Mouse (Mus musculus): ENCODE data around the gene Mrgprd. TPM values are rescaled to one million over a fixed set of nuclear protein-coding genes. Genes with fewer than 3 reads are reported as not detected.

The Mrgprd gene
- not detected in 2 replicates for polyA plus RNA-seq (2012; rRNA removed)

DNA sequence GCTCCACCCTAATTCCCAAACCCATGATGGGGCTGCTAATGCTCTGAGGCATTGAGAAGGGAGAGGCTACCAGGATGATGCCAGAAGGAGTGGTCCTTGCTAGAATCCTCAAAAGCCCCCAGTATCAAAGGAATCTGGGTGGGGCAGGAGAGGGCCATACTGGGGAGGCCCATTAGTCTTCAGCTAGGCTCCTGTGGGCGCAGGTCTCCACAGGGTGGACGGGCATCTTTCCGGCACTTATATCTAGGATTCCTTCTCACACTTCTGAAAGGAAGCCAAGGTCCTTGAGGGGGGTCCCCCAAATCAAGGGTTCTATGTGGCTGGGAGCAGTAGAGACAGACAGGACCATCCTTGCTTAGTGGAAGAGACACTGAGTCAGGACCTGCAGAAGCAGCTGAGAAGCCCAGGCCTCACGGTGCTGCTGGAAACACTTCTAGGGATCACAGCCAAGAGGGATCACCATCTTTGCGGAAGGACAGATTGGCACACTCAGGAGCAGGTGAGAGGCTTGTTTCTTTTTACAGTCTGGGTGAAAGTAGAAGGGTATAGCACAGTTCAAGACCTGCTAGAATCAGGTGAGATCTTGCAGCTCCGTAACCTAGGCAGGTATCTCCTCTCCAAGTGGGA lies at the start of gene Mrgprd:
Gene Mrgprd, plus strand, starts transcription at position 51 of the 627 bp plus-strand sequence.

DNA sequence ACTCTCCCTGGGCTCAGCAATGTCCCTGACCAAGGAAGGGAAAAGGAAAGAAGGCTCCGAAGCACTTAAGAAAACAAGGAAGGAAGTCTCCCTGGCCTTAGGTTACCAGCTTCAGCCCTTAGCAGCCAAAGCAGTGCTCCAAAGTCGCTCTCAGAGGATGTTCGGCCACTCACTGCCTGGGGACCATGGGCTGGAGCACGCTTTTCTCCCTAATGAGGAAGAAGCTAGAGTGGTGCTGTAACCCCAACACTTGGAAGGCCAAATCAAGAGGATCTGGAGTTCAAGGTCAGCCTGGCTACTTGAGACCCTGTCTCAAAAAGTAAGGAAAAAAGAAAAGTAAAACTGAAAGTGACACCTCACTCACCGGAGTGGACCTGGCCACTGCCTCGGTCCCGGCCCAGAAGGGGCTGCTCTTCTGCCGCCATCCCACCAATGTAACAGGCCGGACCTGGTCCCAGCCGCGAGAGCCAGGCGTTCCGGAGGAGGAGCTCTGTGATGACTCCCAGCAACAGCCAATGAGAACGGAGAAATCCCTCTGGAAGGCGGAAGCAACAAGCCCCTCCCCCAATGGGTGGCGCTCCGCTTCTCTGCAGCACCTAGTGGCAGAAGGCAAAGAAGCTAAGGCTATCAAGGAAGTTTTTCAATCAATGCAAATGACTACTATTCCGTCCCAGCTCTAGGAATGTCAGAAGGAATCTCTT lies 31.0 kb upstream of the Mrgprd start, which contains the start of gene Tpcn2:
Gene Tpcn2, minus strand, starts transcription at position 525 of the 701 bp plus-strand sequence.

GRCm38 (mm10) chr7:145300321-145301007 lies 14.2 kb upstream of the Mrgprd start, which contains the start of gene Mrgprf:
TSS of gene Mrgprf (plus strand) at chr7:145300828.

Other genes with a start within 250 kb of the Mrgprd start
- gene 1810010D01Rik, start 106.7 kb upstream of the Mrgprd start, polyA plus RNA-seq (2012; rRNA removed) = 1.3 and 2.2 TPM in 2 replicates
- 13.5 and 18.0 TPM in 2 replicates for gene Tpcn2, start 30.8 kb upstream of the Mrgprd start, polyA plus RNA-seq (2012; rRNA removed)
- gene Mrgprf, start 14.0 kb upstream of the Mrgprd start, polyA plus RNA-seq (2012; rRNA removed) = 3.4 and 5.0 TPM in 2 replicates

Data from central nervous system, embryonic 14 days (tissue).